Mouse (Mus musculus): ENCODE data around the gene Pde4d. TPM values are rescaled to one million over a fixed set of nuclear protein-coding genes. Genes with fewer than 3 reads are reported as not detected.
A peak's percentile ranks its signal among the peaks of the same experiment; 100 is the strongest.

The Pde4d gene
- total RNA-seq, 2 experiments from 2014 or later, result 33.5 to 49.8 TPM

- peak; percentile 86 for ATAC-seq (replicated peaks; ENCODE audit: poor library complexity, severe bottlenecking)
Observed at GRCm38 (mm10) chr13:108487066-108487465, 37.3 kb downstream of the Pde4d start.

GRCm38 (mm10) chr13:108489825-108490224 lies 40.1 kb downstream of the Pde4d start:
- no peak for ATAC-seq (replicated peaks; ENCODE audit: poor library complexity, severe bottlenecking)

DNA sequence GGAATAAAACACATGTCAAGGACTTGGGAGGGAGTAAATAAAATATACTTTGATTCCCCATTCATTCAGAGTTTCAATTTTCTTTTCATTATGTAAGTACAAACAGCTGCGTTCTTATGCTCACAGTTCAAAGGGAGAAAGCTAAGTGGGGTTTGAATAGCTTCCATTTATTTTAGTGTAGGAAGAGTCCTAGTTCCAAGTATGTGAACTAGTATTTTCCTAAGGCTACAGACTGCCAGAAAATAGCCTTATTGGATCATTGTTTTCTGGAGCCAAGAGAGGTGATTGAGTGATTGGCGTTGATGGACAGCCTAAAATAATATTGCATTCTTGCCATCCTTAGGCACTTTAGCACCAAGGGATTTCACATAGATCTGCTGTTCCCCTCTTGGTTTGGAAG lies 41.1 kb downstream of the Pde4d start:
- no peak for ATAC-seq (replicated peaks; ENCODE audit: poor library complexity, severe bottlenecking)

- no peak for ATAC-seq (replicated peaks; ENCODE audit: poor library complexity, severe bottlenecking)
Observed at GRCm38 (mm10) chr13:108492886-108493285, 43.1 kb downstream of the Pde4d start.

GRCm38 (mm10) chr13:108494365-108494764 lies 44.6 kb downstream of the Pde4d start:
- ATAC-seq (replicated peaks; ENCODE audit: poor library complexity, severe bottlenecking), result no peak

GRCm38 (mm10) chr13:108497768-108498167 lies 48.0 kb downstream of the Pde4d start:
- ATAC-seq (replicated peaks; ENCODE audit: poor library complexity, severe bottlenecking), result peak; percentile 51

DNA sequence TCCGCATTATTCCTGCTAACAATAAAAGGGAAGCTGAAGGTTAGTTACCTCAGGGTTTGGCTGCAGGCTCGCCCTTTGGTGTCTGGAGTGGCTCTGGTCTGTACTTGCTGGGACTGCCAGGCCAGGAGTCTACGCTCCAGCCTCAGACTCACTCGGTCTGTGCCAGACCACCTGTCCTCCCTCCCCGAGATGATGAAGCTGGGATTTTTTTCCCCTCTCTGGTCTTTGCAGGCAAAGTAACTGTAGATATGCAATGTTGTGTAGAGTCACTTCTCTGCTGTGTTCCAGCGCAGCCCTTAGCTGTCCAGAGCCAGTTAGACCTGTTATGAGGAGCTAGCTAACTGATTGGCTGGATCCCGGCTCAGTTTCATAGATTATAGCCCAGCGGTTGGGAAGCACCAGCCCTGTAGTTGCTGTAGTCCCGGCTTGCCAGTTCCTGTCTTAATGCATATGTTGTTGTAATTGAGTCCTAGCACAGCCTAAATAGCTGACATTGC lies 48.5 kb downstream of the Pde4d start:
- peak; percentile 94 for ATAC-seq (replicated peaks; ENCODE audit: poor library complexity, severe bottlenecking)

- peak; percentile 33; the same call in 1 of the 2 replicates for ATAC-seq (replicated peaks; ENCODE audit: poor library complexity, severe bottlenecking)
Observed at GRCm38 (mm10) chr13:108498773-108499313, 49.1 kb downstream of the Pde4d start.

- no peak for ATAC-seq (replicated peaks; ENCODE audit: poor library complexity, severe bottlenecking)
Observed at GRCm38 (mm10) chr13:108501386-108501785, 51.6 kb downstream of the Pde4d start.

- no peak for ATAC-seq (replicated peaks; ENCODE audit: poor library complexity, severe bottlenecking)
Observed at GRCm38 (mm10) chr13:108524548-108524947, 74.8 kb downstream of the Pde4d start.

- no peak for ATAC-seq (replicated peaks; ENCODE audit: poor library complexity, severe bottlenecking)
Observed at GRCm38 (mm10) chr13:108524969-108525368, 75.2 kb downstream of the Pde4d start.

GRCm38 (mm10) chr13:108526258-108527007 lies 76.7 kb downstream of the Pde4d start:
- ATAC-seq (replicated peaks; ENCODE audit: poor library complexity, severe bottlenecking), result no peak

DNA sequence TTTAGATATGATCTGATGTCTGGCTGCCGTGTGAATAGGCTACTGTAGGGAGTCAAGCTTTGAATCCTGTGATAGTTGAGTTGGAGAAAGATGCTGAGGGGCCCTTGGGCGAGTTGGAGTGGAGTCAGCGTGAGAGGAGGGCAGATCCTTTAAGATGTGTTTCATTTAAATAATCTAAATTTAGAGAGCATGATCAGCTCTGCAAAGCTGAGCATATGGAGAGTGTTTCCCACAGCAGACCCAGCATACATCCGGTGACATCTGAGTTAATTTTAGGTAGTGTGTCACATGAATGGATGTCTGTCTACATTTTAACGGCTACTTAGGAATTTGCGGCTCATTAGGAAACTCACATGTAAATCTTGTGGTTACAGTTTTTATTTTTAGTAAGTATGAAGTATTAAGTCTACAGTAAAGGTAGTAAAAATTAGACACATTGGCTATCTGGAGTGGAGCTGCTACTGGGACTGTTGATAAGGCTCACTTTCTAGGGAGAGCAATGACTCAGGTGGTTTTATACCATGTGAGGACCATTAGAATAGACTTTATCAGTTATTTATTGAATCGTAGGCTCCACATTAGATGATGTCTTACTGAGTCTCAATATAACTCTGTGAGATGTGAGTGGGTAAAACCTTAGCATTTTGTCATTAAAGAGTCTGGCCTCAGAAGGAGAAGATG lies 77.5 kb downstream of the Pde4d start:
- ATAC-seq (replicated peaks; ENCODE audit: poor library complexity, severe bottlenecking), result peak; percentile 88

- ATAC-seq (replicated peaks; ENCODE audit: poor library complexity, severe bottlenecking), result peak; percentile 70
Observed at GRCm38 (mm10) chr13:108528343-108528742, 78.6 kb downstream of the Pde4d start.

GRCm38 (mm10) chr13:108532875-108533274 lies 83.1 kb downstream of the Pde4d start:
- ATAC-seq (replicated peaks; ENCODE audit: poor library complexity, severe bottlenecking), result peak; percentile 93

DNA sequence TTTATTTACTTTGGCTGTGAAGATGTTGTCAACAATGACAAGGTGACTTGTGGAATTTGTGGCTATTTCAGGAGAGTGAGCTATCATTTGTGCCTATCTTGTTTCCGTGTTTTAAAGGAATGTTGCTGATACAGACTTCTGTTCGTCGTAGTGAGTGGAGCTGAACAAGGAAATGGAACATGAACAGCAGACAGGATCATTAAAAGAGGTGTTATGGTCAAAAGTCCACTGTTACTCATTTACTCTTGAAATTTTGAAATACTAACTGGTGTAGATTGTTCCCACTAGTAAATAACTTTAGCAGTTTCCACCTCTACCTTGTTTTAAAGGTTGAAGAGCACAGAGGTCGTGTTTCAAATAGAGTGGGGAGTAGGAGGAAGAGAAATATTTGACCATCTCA lies 86.7 kb downstream of the Pde4d start:
- no peak for ATAC-seq (replicated peaks; ENCODE audit: poor library complexity, severe bottlenecking)

DNA sequence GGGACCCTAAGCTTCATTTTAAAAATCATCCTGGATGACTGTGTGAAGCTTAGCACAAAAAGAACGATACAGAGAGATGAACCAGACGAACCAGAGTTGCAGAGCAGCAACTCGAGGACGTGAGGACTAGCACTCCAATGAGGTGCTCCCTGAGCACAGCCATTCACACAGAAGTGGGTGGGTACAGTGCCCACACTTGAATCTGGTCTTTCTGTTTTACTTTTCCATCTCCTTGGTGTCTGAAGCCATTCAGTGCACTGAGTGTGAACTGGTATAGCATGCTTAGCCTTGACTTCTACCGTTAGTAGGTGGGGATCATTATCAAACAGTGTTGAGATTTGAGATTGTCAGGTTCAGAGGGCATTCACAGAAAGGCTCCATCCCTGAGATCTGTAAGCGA lies 87.2 kb downstream of the Pde4d start:
- ATAC-seq (replicated peaks; ENCODE audit: poor library complexity, severe bottlenecking), result no peak

DNA sequence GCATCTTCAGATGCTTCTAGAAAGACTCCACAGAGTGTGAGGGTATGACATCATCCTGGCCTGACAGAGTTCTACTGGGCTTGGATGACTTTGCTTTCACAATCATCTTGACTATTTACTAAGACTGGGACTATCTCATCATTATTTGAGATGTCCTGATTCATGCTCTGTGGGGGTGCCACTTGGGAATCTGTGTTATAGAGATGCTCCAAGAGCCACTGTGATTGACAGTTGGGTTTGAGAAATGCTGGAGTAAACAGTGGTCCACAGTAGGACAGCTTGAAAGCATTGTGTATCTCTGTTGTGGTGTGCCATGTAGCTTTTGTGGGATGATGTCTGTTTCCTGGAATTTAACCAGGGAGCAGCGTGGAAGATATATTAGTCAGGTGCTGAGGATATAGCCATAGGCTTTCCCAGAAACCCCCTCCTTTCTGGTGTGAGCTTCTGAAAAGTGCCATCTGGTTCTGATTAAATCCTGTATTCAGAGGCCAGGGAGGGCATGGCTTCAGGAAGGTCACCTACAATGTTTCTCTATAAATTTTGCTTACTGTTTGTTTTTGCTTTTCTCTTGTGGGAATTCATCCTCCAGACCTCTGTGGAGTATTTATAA lies 89.1 kb downstream of the Pde4d start:
- ATAC-seq (replicated peaks; ENCODE audit: poor library complexity, severe bottlenecking), result no peak

- no peak for ATAC-seq (replicated peaks; ENCODE audit: poor library complexity, severe bottlenecking)
Observed at GRCm38 (mm10) chr13:108541488-108541887, 91.7 kb downstream of the Pde4d start.

DNA sequence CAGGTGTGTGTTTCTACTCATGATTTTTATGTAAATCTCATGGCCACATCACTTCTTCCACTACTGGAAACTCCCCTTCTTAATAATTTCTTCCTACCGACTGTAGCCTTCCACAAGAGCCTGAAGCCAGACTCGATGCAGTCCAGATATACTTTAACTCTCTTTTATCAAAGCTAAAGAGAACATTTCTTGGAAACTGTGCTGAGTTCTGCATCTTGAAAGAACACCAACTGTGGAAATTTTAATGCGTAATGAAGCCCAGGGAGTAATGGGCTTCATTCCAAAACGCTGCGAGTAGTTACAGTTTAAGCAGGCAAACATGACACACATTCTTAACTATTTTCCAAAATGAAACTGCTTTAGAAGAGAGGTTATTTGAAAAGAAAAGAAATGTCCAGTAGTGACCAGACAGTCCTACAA lies 92.6 kb downstream of the Pde4d start:
- ATAC-seq (replicated peaks; ENCODE audit: poor library complexity, severe bottlenecking), result no peak

- no peak for ATAC-seq (replicated peaks; ENCODE audit: poor library complexity, severe bottlenecking)
Observed at GRCm38 (mm10) chr13:108552288-108552687, 102.5 kb downstream of the Pde4d start.

Data from granulocyte monocyte progenitor cell, adult 5-6 weeks (primary cell).